Mouse (Mus musculus): ENCODE measurements around the gene Alg13. TPM values are rescaled to one million over a fixed set of nuclear protein-coding genes. Genes with fewer than 3 reads are reported as not detected.

Alg13 gene
- polyA plus RNA-seq, 1 experiment from 2014 or later, result 11.1 TPM

DNA sequence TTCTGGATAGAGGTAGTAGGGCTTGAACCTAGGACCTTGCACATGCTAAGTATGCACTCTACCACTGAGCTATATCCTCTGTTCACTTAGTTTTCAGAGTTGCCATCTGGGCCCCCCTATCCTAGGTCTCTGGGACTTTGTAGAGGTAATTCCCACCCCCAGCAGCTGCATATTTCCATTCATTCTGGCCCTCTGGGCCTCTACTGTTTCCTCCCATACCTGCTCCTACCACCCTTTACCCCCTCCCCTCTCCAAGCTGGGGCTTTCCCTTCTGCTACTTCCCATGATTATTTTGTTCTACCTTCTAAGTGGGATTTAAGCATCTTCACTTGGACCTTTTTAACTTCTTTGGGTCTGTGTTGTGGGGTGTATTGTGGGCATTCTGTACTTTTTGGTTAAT lies 7.8 kb downstream of the Alg13 start:
- DNase-seq, result no peak
- H3K9ac ChIP-seq (replicated peaks; ENCODE audit: low read length), result no peak overlapping the region
- no peak overlapping the region for H3K4me3 ChIP-seq (replicated peaks; ENCODE audit: low read depth, low read length)
- H3K36me3 ChIP-seq (ENCODE audit: control insufficient read depth, insufficient read depth, low read length), result no peaks in the 10 kb centered on the region
- no peak overlapping the region for H3K27ac ChIP-seq (replicated peaks; ENCODE audit: low read depth, low read length)
- no peak for ATAC-seq (ENCODE audit: low FRiP score, low TSS enrichment)
- no peak overlapping the region for H3K4me2 ChIP-seq (ENCODE audit: low read length)
- H3K4me1 ChIP-seq (ENCODE audit: control insufficient read depth, insufficient read depth, low read length), result no peaks in the 10 kb centered on the region
- H3K27me3 ChIP-seq (ENCODE audit: control insufficient read depth, insufficient read depth, low read length), result no peaks in the 10 kb centered on the region
- no peaks in the 10 kb centered on the region for H3K9me3 ChIP-seq (ENCODE audit: control insufficient read depth, low read length)

DNA sequence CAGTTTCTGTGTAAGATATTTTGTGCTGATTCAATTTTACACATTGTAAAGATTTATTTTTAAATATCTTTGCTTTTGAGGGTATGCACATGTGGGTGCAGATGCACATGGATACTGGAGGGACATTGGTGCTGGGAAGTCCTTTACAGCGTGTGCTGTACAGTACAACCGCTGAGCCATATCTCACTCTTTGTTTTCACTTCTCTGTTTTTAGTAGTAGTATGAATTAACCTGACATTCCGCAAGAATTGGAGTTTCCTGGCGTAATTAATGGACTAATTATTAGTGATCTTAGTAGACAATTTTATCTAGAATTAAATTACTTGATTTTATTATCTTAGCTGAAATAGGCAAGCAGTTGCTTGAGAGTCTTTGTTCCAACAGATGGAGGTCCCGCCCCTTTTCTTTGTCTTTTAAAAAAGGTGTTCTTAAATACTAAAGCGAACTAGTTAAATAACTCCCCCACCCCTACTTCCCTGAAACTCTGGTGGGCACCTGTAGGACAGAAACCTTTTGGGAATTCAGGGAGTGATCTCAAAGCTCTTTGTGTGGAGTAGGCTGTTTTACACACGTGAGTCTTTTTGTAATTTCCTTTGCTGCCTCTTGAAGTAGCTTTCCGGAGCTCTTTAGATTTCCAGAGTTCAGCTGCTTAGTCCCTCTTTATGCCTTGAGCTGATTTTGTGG lies 17.9 kb downstream of the Alg13 start:
- Histone ChIP-seq H3K27me3 (ENCODE audit: control insufficient read depth, insufficient read depth, low read length) (no peaks in the 10 kb centered on the region), H3K4me2 (ENCODE audit: low read length) (no peak overlapping the region), H3K4me1 (ENCODE audit: control insufficient read depth, insufficient read depth, low read length) (no peaks in the 10 kb centered on the region), H3K4me3 (replicated peaks; ENCODE audit: low read depth, low read length) (no peak overlapping the region), H3K9ac (replicated peaks; ENCODE audit: low read length) (no peak overlapping the region), H3K36me3 (ENCODE audit: control insufficient read depth, insufficient read depth, low read length) (no peaks in the 10 kb centered on the region), H3K27ac (replicated peaks; ENCODE audit: low read depth, low read length) (no peak overlapping the region), H3K9me3 (ENCODE audit: control insufficient read depth, low read length) (no peaks in the 10 kb centered on the region)
- no peak for ATAC-seq (ENCODE audit: low FRiP score, low TSS enrichment)
- WGBS, result 53% methylated on average over 8 of the region's 8 CpGs
- DNase-seq, result no peak

- ATAC-seq (ENCODE audit: low FRiP score, low TSS enrichment), result no peak
- no peaks in the 10 kb centered on the region for H3K36me3 ChIP-seq (ENCODE audit: control insufficient read depth, insufficient read depth, low read length)
Measured at GRCm38 (mm10) chrX:144337938-144338337, 20.3 kb downstream of the Alg13 start.

GRCm38 (mm10) chrX:144338355-144338754 lies 20.8 kb downstream of the Alg13 start:
- ATAC-seq (ENCODE audit: low FRiP score, low TSS enrichment) (no peak), DNase-seq (no peak)
- H3K27me3 ChIP-seq (ENCODE audit: control insufficient read depth, insufficient read depth, low read length), result no peaks in the 10 kb centered on the region
- no peak overlapping the region for H3K9ac ChIP-seq (replicated peaks; ENCODE audit: low read length)
- no peak overlapping the region for H3K27ac ChIP-seq (replicated peaks; ENCODE audit: low read depth, low read length)
- no peaks in the 10 kb centered on the region for H3K36me3 ChIP-seq (ENCODE audit: control insufficient read depth, insufficient read depth, low read length)
- H3K9me3 ChIP-seq (ENCODE audit: control insufficient read depth, low read length), result no peaks in the 10 kb centered on the region
- no peak overlapping the region for H3K4me3 ChIP-seq (replicated peaks; ENCODE audit: low read depth, low read length)
- no peak overlapping the region for H3K4me2 ChIP-seq (ENCODE audit: low read length)
- no peaks in the 10 kb centered on the region for H3K4me1 ChIP-seq (ENCODE audit: control insufficient read depth, insufficient read depth, low read length)

More at GRCm38 (mm10) chrX:144337938-144338337, 20.3 kb downstream of the Alg13 start:
- H3K4me3 ChIP-seq (replicated peaks; ENCODE audit: low read depth, low read length), result no peak overlapping the region
- no peak for DNase-seq
- no peak overlapping the region for H3K4me2 ChIP-seq (ENCODE audit: low read length)
- H3K27ac ChIP-seq (replicated peaks; ENCODE audit: low read depth, low read length), result no peak overlapping the region
- H3K4me1 ChIP-seq (ENCODE audit: control insufficient read depth, insufficient read depth, low read length), result no peaks in the 10 kb centered on the region
- no peak overlapping the region for H3K9ac ChIP-seq (replicated peaks; ENCODE audit: low read length)
- no peaks in the 10 kb centered on the region for H3K27me3 ChIP-seq (ENCODE audit: control insufficient read depth, insufficient read depth, low read length)
- no peaks in the 10 kb centered on the region for H3K9me3 ChIP-seq (ENCODE audit: control insufficient read depth, low read length)

- no peak overlapping the region for H3K4me2 ChIP-seq (ENCODE audit: low read length)
- H3K4me3 ChIP-seq (replicated peaks; ENCODE audit: low read depth, low read length), result no peak overlapping the region
- no peak overlapping the region for H3K9ac ChIP-seq (replicated peaks; ENCODE audit: low read length)
- ATAC-seq (ENCODE audit: low FRiP score, low TSS enrichment) (no peak), DNase-seq (no peak)
- H3K36me3 ChIP-seq (ENCODE audit: control insufficient read depth, insufficient read depth, low read length), result no peaks in the 10 kb centered on the region
- no peak overlapping the region for H3K27ac ChIP-seq (replicated peaks; ENCODE audit: low read depth, low read length)
- no peaks in the 10 kb centered on the region for H3K4me1 ChIP-seq (ENCODE audit: control insufficient read depth, insufficient read depth, low read length)
- no peaks in the 10 kb centered on the region for H3K27me3 ChIP-seq (ENCODE audit: control insufficient read depth, insufficient read depth, low read length)
- no peaks in the 10 kb centered on the region for H3K9me3 ChIP-seq (ENCODE audit: control insufficient read depth, low read length)
- WGBS, result 80% methylated on average over 2 of the region's 2 CpGs
Measured at GRCm38 (mm10) chrX:144374196-144374595, 56.6 kb downstream of the Alg13 start.

- no peaks in the 10 kb centered on the region for H3K36me3 ChIP-seq (ENCODE audit: control insufficient read depth, insufficient read depth, low read length)
- WGBS, result 35% methylated on average over 7 of the region's 7 CpGs
- ATAC-seq (ENCODE audit: low FRiP score, low TSS enrichment) (peak; percentile 70; the same call in 1 of the 2 replicates), DNase-seq (peak; percentile 73)
- H3K4me3 ChIP-seq (replicated peaks; ENCODE audit: low read depth, low read length), result no peak overlapping the region
- no peak overlapping the region for H3K4me2 ChIP-seq (ENCODE audit: low read length)
- H3K27me3 ChIP-seq (ENCODE audit: control insufficient read depth, insufficient read depth, low read length), result no peaks in the 10 kb centered on the region
- no peak overlapping the region for H3K9ac ChIP-seq (replicated peaks; ENCODE audit: low read length)
- no peak overlapping the region for H3K27ac ChIP-seq (replicated peaks; ENCODE audit: low read depth, low read length)
- H3K9me3 ChIP-seq (ENCODE audit: control insufficient read depth, low read length), result no peaks in the 10 kb centered on the region
- no peaks in the 10 kb centered on the region for H3K4me1 ChIP-seq (ENCODE audit: control insufficient read depth, insufficient read depth, low read length)
Measured at GRCm38 (mm10) chrX:144403526-144403925, 85.9 kb downstream of the Alg13 start.

- no peak overlapping the region for H3K4me3 ChIP-seq (replicated peaks; ENCODE audit: low read depth, low read length)
- no peak overlapping the region for H3K27ac ChIP-seq (replicated peaks; ENCODE audit: low read depth, low read length)
- H3K9me3 ChIP-seq (ENCODE audit: control insufficient read depth, low read length), result no peaks in the 10 kb centered on the region
- no peak overlapping the region for H3K4me2 ChIP-seq (ENCODE audit: low read length)
- no peak for ATAC-seq (ENCODE audit: low FRiP score, low TSS enrichment)
- no peaks in the 10 kb centered on the region for H3K4me1 ChIP-seq (ENCODE audit: control insufficient read depth, insufficient read depth, low read length)
- no peaks in the 10 kb centered on the region for H3K27me3 ChIP-seq (ENCODE audit: control insufficient read depth, insufficient read depth, low read length)
- WGBS, result 77% methylated on average over 5 of the region's 5 CpGs
- H3K36me3 ChIP-seq (ENCODE audit: control insufficient read depth, insufficient read depth, low read length), result no peaks in the 10 kb centered on the region
- no peak overlapping the region for H3K9ac ChIP-seq (replicated peaks; ENCODE audit: low read length)
- no peak for DNase-seq
Measured at GRCm38 (mm10) chrX:144408036-144408435, 90.4 kb downstream of the Alg13 start.

DNA sequence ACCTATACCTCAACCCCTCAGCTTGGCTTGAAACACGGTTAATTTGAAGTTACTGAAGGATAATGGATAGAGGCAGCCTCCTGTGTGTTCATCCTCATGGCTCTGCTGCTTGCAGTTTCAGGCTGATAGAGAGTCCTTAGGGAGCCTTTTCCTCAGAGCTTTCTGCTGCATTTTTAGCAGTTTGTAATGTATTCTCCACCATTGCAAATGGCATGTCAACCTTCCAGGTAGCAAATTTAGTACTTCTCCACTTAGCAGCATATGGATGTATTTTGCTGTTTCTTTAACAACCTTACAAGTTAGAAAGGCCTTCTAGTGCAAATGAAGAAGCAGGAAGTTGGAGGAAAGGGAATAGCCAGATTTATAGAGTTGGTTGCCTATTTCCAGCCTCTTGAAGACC lies 102.7 kb downstream of the Alg13 start:
- H3K9me3 ChIP-seq (ENCODE audit: control insufficient read depth, low read length), result no peaks in the 10 kb centered on the region
- H3K27me3 ChIP-seq (ENCODE audit: control insufficient read depth, insufficient read depth, low read length), result no peaks in the 10 kb centered on the region
- no peak overlapping the region for H3K9ac ChIP-seq (replicated peaks; ENCODE audit: low read length)
- WGBS, result 74% methylated on average over 1 of the region's 1 CpGs
- no peak for DNase-seq
- no peak overlapping the region for H3K4me2 ChIP-seq (ENCODE audit: low read length)
- ATAC-seq (ENCODE audit: low FRiP score, low TSS enrichment), result no peak
- no peaks in the 10 kb centered on the region for H3K36me3 ChIP-seq (ENCODE audit: control insufficient read depth, insufficient read depth, low read length)
- no peak overlapping the region for H3K27ac ChIP-seq (replicated peaks; ENCODE audit: low read depth, low read length)
- H3K4me3 ChIP-seq (replicated peaks; ENCODE audit: low read depth, low read length), result no peak overlapping the region
- H3K4me1 ChIP-seq (ENCODE audit: control insufficient read depth, insufficient read depth, low read length), result no peaks in the 10 kb centered on the region

GRCm38 (mm10) chrX:144421091-144421490 lies 103.5 kb downstream of the Alg13 start:
- H3K4me2 ChIP-seq (ENCODE audit: low read length), result no peak overlapping the region
- no peak for DNase-seq
- H3K4me1 ChIP-seq (ENCODE audit: control insufficient read depth, insufficient read depth, low read length), result no peaks in the 10 kb centered on the region
- H3K9me3 ChIP-seq (ENCODE audit: control insufficient read depth, low read length), result no peaks in the 10 kb centered on the region
- ATAC-seq (ENCODE audit: low FRiP score, low TSS enrichment), result no peak
- no peaks in the 10 kb centered on the region for H3K27me3 ChIP-seq (ENCODE audit: control insufficient read depth, insufficient read depth, low read length)
- no peak overlapping the region for H3K9ac ChIP-seq (replicated peaks; ENCODE audit: low read length)
- H3K4me3 ChIP-seq (replicated peaks; ENCODE audit: low read depth, low read length), result no peak overlapping the region
- H3K27ac ChIP-seq (replicated peaks; ENCODE audit: low read depth, low read length), result no peak overlapping the region
- H3K36me3 ChIP-seq (ENCODE audit: control insufficient read depth, insufficient read depth, low read length), result no peaks in the 10 kb centered on the region
- WGBS, result 83% methylated on average over 1 of the region's 1 CpGs
